Mouse (Mus musculus) bone marrow macrophage, adult 2 months (primary cell): ENCODE results near the gene Slc30a6.

ENCODE experiments used
- CTCF ChIP-seq: IDR thresholded peaks from 2 replicates; pipeline ENCODE4 v1.5.1; 2012; ENCODE audit warnings: low read depth, mild to moderate bottlenecking, low read length, moderate library complexity
- POLR2A ChIP-seq: IDR thresholded peaks from 2 replicates; pipeline ENCODE4 v1.6.1; 2012; ENCODE audit warnings: mild to moderate bottlenecking, low read depth, low read length, borderline replicate concordance

DNA sequence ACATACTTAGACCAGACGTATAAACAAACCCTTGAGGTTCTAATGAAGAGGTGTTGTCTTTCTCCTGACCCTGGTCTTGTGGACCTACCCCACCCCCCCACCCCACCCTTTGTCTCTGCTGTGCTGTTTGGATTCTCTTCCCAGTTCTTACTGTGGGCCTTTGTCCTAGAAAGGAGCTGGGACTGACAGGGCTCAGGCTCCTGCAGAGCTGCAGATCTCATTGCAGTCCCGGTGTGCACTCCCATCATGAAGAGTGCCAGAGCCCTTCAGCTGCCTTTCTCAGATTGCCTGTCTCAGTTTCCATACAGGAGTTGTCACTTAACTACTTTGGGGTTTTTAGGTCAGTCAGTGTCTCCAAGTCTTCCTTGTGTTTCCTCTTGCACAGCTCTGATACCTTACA lies 25.2 kb downstream of the Slc30a6 start:
- TF ChIP-seq POLR2A: no peak
- no peak for TF ChIP-seq CTCF
